Mouse (Mus musculus) thymus, adult 2 months (tissue): ENCODE data around the gene Allc. TPM values are rescaled to one million over a fixed set of nuclear protein-coding genes. Genes with fewer than 3 reads are reported as not detected.

ENCODE experiments used
- DNase-seq: peaks from one replicate; pipeline ENCODE4 v3.0.0; 2021
- H3K27ac ChIP-seq: fragments of 200-500 bp; 2 replicates; pipeline ENCODE4 v1.5.1; 2012; ENCODE audit warnings: low read length, control low read depth; ENCODE audit not compliant: control insufficient read depth, insufficient read depth
- H3K27me3 ChIP-seq: fragments of 200-500 bp; 2 replicates; pipeline ENCODE4 v1.6.1; 2012; ENCODE audit warnings: mild to moderate bottlenecking, low read length, moderate library complexity, mixed read lengths; ENCODE audit not compliant: control insufficient read depth, insufficient read depth
- H3K36me3 ChIP-seq: fragments of 200-500 bp; 2 replicates; pipeline ENCODE4 v1.6.1; 2012; ENCODE audit warnings: mild to moderate bottlenecking, low read length, moderate library complexity; ENCODE audit not compliant: control insufficient read depth, insufficient read depth
- H3K4me1 ChIP-seq: fragments of 200-500 bp; replicated peaks from 2 replicates; pipeline ENCODE4 v1.6.1; 2012; ENCODE audit warnings: low read length; ENCODE audit not compliant: control insufficient read depth, insufficient read depth
- H3K4me3 ChIP-seq: fragments of 200-500 bp; 2 replicates; pipeline ENCODE4 v1.5.1; 2012; ENCODE audit warnings: mild to moderate bottlenecking, low read length, control low read depth, moderate library complexity; ENCODE audit not compliant: control insufficient read depth, insufficient read depth
- CTCF ChIP-seq: fragments of 200-500 bp; IDR thresholded peaks from 2 replicates; pipeline ENCODE4 v1.5.1; 2012; ENCODE audit warnings: mild to moderate bottlenecking, control low read depth, low read length, moderate library complexity, borderline replicate concordance; ENCODE audit not compliant: control insufficient read depth, poor library complexity, insufficient read depth; ENCODE audit errors: extremely low read depth
- POLR2A ChIP-seq: fragments of 200-500 bp; IDR thresholded peaks from 2 replicates; pipeline ENCODE4 v1.6.1; 2012; ENCODE audit warnings: mild to moderate bottlenecking, low read length, control low read depth, moderate library complexity; ENCODE audit not compliant: control insufficient read depth, poor library complexity, insufficient read depth; ENCODE audit errors: extremely low read depth
- WGBS: fragments of 180-500 bp; shearing (Covaris S2); methylation state at CpG from one replicate; pipeline ENCODE4 v1.1.7; 2018; 5-methylcytosine and 5-hydroxymethylcytosine counted together
- polyA plus RNA-seq: library from polyadenylated mRNA; depleted of rRNA; stranded (reverse); fragments of >200 nt; gene quantifications from 2 replicates; pipeline ENCODE4 v1.2.3, GENCODE M21; 2012; rRNA removed

Gene Allc
- polyA plus RNA-seq = 0.09 TPM in 1 of 2 replicates, not detected in the other

DNA sequence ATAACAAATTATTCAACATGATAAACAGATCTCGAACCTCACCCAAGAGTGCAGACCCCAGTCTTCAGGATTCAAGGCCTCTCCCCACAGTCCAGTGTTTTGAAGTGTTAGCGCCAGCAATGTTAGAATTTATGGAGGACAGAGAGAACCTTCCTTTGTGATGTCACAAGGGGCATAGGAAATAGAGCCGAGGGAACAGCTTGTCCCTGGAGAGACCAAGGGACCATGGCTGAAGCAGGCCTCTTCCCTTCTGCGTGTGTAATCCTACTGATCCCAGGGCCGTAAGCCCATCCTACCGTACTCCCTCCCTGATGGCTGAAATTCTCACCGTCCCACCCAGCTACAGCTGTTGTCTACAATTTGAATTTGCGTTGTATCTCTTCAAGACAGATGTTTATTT lies at the start of gene Allc:
Gene Allc (minus strand): TSS at position 101 of the 400 bp plus-strand sequence.
- Histone ChIP-seq H3K36me3 (no peaks in the 10 kb centered on the region), H3K4me1 (no peaks in the 10 kb centered on the region), H3K4me3 (no peak within 1 kb of the TSS), H3K27me3 (no peaks in the 10 kb centered on the region), H3K27ac (no peak within 1 kb of the TSS)
- no peak for DNase-seq
- 93% methylated on average over 8 of the region's 8 CpGs for WGBS
- TF ChIP-seq CTCF (no peak), POLR2A (no peak)

- TF ChIP-seq POLR2A (no peak), CTCF (no peak)
- 96% methylated on average over 2 of the region's 2 CpGs for WGBS
- Histone ChIP-seq H3K36me3 (peaks cover 50% of the 10 kb centered on the region), H3K27ac (no peak overlapping the region), H3K4me1 (no peaks in the 10 kb centered on the region), H3K4me3 (no peak overlapping the region), H3K27me3 (no peaks in the 10 kb centered on the region)
- DNase-seq = no peak
Measured at GRCm38 (mm10) chr12:28628436-28628835, 46.1 kb upstream of the Allc start.

DNA sequence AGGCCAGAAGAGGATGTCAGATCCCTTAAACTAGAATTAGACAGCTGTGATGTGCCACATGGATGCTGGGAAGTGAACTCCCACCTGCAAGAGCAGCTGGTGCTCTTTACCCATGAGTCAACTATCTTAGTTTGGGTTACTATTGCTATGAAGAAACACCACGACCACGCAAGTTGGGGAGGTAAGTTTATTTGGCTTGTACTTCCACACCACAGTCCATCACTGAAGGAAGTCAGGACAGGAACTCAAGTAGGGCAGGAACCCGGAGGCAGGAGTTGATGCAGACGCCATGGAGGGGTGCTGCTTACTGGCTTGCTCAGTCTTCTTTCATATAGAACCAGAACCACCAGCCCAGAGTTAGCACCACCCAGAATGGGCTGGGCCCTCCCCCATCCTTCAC lies 44.8 kb upstream of the Allc start:
- H3K27ac ChIP-seq = no peak overlapping the region
- TF ChIP-seq POLR2A = no peak
- TF ChIP-seq CTCF = no peak

DNA sequence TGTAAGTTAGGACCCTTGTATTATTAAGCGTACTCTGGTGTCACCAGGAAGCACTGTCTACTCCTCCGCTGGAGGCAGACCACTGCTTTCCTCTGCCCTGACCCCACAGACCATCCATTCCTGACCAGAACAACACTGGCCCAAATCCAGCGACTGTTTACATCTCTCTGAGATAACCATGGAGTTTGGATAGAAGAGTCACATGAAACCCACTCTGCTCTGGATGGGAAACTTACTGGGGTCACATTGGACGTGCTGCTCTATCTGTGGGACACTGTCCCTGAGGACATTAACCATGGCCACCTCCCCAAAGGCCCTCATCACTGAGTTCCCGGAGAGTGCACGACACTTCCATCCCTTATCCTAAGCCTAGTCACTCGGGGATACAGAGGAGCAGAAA lies 43.1 kb upstream of the Allc start:
- Histone ChIP-seq H3K36me3 (peaks cover 20% of the 10 kb centered on the region), H3K27me3 (no peaks in the 10 kb centered on the region), H3K4me3 (no peak overlapping the region), H3K27ac (no peak overlapping the region), H3K4me1 (no peaks in the 10 kb centered on the region)
- no peak for DNase-seq
- WGBS = 88% methylated on average over 7 of the region's 7 CpGs
- no peak for TF ChIP-seq POLR2A

More for the DNA sequence above, 44.8 kb upstream of the Allc start:
- Histone ChIP-seq H3K4me3 (no peak overlapping the region), H3K36me3 (peaks cover 37% of the 10 kb centered on the region), H3K27me3 (no peaks in the 10 kb centered on the region), H3K4me1 (no peaks in the 10 kb centered on the region)
- WGBS = 78% methylated on average over 4 of the region's 4 CpGs
- DNase-seq = no peak

GRCm38 (mm10) chr12:28624251-28624650 lies 41.9 kb upstream of the Allc start:
- no peaks in the 10 kb centered on the region for H3K27me3 ChIP-seq
- WGBS = 95% methylated on average over 2 of the region's 2 CpGs
- no peak overlapping the region for H3K4me3 ChIP-seq
- DNase-seq = no peak
- TF ChIP-seq CTCF (no peak), POLR2A (no peak)
- peaks cover 9% of the 10 kb centered on the region for H3K36me3 ChIP-seq
- H3K4me1 ChIP-seq = no peaks in the 10 kb centered on the region
- no peak overlapping the region for H3K27ac ChIP-seq

DNA sequence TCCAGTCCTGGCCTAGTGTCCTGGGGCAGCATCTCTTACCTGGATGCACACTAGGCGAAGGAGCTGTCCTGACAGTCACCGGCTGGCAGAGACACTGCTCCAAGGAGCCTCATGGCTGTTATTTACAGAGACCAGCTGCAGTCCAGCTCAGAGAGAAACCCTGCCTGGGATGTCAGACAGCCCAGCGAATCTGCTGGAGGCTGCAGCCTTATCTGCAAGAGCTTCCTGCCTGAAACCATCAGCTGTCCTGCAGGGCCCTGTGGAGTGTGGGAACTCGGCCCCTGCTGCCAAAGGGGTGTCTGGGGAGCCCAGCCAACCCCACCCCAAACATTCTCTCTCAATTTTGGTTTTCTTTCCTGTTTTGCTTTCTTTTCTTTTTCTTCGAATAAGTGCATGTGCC lies 40.9 kb upstream of the Allc start, which contains the start of gene Colec11:
Gene Colec11 (minus strand): TSS at position 183 of the 400 bp plus-strand sequence.
- TF ChIP-seq CTCF = no peak
- TF ChIP-seq POLR2A = no peak
- Histone ChIP-seq H3K36me3 (no peaks in the 10 kb centered on the region; the same call in 1 of the 2 replicates), H3K4me1 (no peaks in the 10 kb centered on the region), H3K27ac (no peak within 1 kb of the TSS), H3K27me3 (no peaks in the 10 kb centered on the region), H3K4me3 (no peak within 1 kb of the TSS)
- WGBS = 57% methylated on average over 5 of the region's 5 CpGs
- no peak for DNase-seq

GRCm38 (mm10) chr12:28622641-28623040 lies 40.3 kb upstream of the Allc start:
- H3K27ac ChIP-seq = no peak overlapping the region

More at GRCm38 (mm10) chr12:28622641-28623040, 40.3 kb upstream of the Allc start:
- Histone ChIP-seq H3K4me3 (no peak overlapping the region), H3K36me3 (no peaks in the 10 kb centered on the region), H3K4me1 (no peaks in the 10 kb centered on the region), H3K27me3 (no peaks in the 10 kb centered on the region)
- TF ChIP-seq CTCF = no peak
- TF ChIP-seq POLR2A = no peak
- no peak for DNase-seq
- 90% methylated on average over 1 of the region's 1 CpGs for WGBS
